Mouse (Mus musculus): ENCODE data around the gene Selenon. TPM values are rescaled to one million over a fixed set of nuclear protein-coding genes. Genes with fewer than 3 reads are reported as not detected.

Selenon gene
- polyA plus RNA-seq, 1 experiment from 2014 or later: 34.4 TPM

DNA sequence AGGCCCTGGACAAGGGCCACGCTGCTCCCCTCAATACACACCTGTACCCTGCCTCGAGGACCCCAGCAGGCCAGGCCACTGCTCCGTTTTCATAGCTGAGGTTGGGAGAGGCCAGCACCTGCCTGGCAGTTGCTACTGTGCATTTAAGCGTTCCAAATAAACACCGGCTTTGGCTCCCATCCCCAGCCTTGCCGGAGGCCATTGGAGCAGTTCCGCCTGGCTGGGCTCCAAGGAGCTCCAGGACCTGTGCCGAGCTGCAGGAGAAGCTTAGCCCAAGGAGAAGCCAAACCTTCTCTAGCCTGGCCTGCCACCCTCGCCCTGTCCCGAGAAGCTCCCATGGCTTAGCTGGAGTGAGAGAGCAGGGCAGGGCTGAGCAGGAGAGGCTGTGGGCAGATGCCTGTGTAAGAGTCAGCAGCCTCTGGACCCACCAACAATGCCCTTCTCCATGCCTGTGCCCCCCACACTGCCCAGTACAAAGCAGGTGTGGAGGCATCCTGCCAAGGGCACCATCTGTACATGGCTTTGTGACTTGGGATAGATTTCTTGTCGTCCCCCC lies 39.6 kb upstream of the Selenon start:
- Histone ChIP-seq H3K27ac (replicated peaks; ENCODE audit: low read depth, low read length) (no peak overlapping the region), H3K4me2 (ENCODE audit: low read depth, low read length) (no peak overlapping the region), H3K9me3 (replicated peaks; ENCODE audit: control insufficient read depth, low read length) (no peaks in the 10 kb centered on the region), H3K36me3 (replicated peaks; ENCODE audit: control insufficient read depth, insufficient read depth, low read depth, low read length) (no peaks in the 10 kb centered on the region), H3K9ac (replicated peaks; ENCODE audit: low read length) (no peak overlapping the region), H3K4me3 (ENCODE audit: low read depth, low read length) (no peak overlapping the region), H3K27me3 (ENCODE audit: control insufficient read depth, insufficient read depth, low read length) (no peaks in the 10 kb centered on the region), H3K4me1 (ENCODE audit: control insufficient read depth, insufficient read depth, low read length) (no peaks in the 10 kb centered on the region)
- DNase-seq (ENCODE audit: low spot score): no peak
- no peak for ATAC-seq (replicated peaks; ENCODE audit: insufficient number of reproducible peaks, low FRiP score, low TSS enrichment, low read depth)
- WGBS: 52% methylated on average over 11 of the region's 11 CpGs

DNA sequence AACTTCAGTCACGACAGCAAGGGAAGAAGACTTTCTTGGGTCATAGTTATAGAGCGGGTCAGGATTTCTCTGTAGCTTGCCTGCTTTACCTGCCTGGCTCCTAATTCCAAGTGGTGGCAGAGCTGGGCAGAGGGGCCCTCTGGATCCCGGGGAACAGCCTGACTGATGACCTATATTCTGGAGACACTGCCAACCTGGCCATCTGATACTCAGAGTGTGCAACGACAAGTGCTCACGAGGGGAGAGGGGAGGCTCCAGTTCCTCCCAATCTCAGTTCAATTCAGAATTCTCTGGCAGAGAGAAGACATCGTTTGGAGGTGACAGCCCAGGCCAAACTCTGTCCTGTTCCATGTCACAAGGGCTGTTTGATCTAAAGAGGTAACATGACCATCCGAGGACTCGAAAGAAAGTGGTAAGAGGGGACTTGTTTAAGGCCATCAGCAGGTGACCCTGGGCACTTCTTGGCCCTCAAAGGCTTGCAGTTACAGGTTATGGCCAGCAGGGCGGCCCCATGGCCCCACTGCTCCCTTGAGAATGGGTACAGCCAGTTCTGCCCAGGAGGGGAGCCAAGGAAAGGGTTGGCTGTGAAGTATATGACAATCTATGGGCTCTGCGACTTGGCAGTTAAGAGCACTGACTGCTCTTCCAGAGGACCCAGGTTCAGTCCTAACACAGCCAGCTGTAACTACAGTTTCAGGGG lies 38.4 kb upstream of the Selenon start:
- WGBS: 83% methylated on average over 10 of the region's 10 CpGs
- Histone ChIP-seq H3K9ac (replicated peaks; ENCODE audit: low read length) (no peak overlapping the region), H3K4me2 (ENCODE audit: low read depth, low read length) (no peak overlapping the region), H3K27ac (replicated peaks; ENCODE audit: low read depth, low read length) (no peak overlapping the region), H3K36me3 (replicated peaks; ENCODE audit: control insufficient read depth, insufficient read depth, low read depth, low read length) (no peaks in the 10 kb centered on the region), H3K4me1 (ENCODE audit: control insufficient read depth, insufficient read depth, low read length) (no peaks in the 10 kb centered on the region), H3K9me3 (replicated peaks; ENCODE audit: control insufficient read depth, low read length) (no peaks in the 10 kb centered on the region), H3K4me3 (ENCODE audit: low read depth, low read length) (no peak overlapping the region), H3K27me3 (ENCODE audit: control insufficient read depth, insufficient read depth, low read length) (no peaks in the 10 kb centered on the region)
- no peak for ATAC-seq (replicated peaks; ENCODE audit: insufficient number of reproducible peaks, low FRiP score, low TSS enrichment, low read depth)
- no peak for DNase-seq (ENCODE audit: low spot score)

DNA sequence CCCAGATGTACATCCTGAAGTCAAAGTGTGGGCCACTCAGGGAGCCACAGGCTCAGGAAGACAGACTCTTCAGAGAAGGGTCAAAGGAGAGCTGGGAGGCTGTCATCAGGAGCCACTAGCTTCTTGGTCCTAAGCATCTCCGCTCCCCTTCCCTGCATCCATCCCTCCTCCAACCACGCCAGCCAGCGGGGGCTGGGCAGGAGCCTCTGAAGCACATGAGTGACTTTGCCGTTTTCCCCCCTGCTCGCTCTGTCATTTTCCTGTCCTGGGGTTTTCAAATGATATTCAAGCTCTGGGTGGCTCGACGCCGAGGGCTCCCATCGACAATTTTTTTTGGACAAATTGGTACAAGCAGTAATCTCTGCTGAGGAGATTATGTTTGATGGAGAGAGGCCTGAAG lies 37.8 kb upstream of the Selenon start:
- no peak for ATAC-seq (replicated peaks; ENCODE audit: insufficient number of reproducible peaks, low FRiP score, low TSS enrichment, low read depth)

DNA sequence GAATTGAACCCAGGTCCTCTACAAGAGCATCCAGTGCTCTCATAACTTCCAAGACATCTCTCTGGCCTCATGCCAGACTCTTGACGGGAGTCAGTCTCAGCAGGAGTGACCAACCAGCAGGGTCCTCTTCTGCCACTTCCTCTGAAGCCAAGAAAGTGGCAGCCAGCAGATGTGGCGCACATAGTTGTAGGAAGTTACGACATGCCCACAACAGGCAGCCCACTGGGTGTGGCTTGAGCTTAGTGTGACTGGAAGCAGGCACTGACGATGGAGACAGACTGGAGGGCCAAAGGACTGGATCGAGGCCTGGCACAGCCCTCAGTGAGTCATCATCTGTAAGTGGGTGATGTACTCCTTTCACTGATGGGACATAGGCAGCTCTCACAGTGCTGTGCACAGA lies 37.0 kb upstream of the Selenon start:
- H3K9ac ChIP-seq (replicated peaks; ENCODE audit: low read length): no peak overlapping the region
- WGBS: 86% methylated on average over 5 of the region's 5 CpGs
- no peaks in the 10 kb centered on the region for H3K27me3 ChIP-seq (ENCODE audit: control insufficient read depth, insufficient read depth, low read length)

More for the DNA sequence above, 37.8 kb upstream of the Selenon start:
- H3K27ac ChIP-seq (replicated peaks; ENCODE audit: low read depth, low read length): no peak overlapping the region
- H3K36me3 ChIP-seq (replicated peaks; ENCODE audit: control insufficient read depth, insufficient read depth, low read depth, low read length): no peaks in the 10 kb centered on the region
- H3K4me3 ChIP-seq (ENCODE audit: low read depth, low read length): no peak overlapping the region
- no peak overlapping the region for H3K9ac ChIP-seq (replicated peaks; ENCODE audit: low read length)
- DNase-seq (ENCODE audit: low spot score): no peak
- no peak overlapping the region for H3K4me2 ChIP-seq (ENCODE audit: low read depth, low read length)
- 75% methylated on average over 9 of the region's 9 CpGs for WGBS
- no peaks in the 10 kb centered on the region for H3K27me3 ChIP-seq (ENCODE audit: control insufficient read depth, insufficient read depth, low read length)
- H3K4me1 ChIP-seq (ENCODE audit: control insufficient read depth, insufficient read depth, low read length): no peaks in the 10 kb centered on the region
- H3K9me3 ChIP-seq (replicated peaks; ENCODE audit: control insufficient read depth, low read length): no peaks in the 10 kb centered on the region

DNA sequence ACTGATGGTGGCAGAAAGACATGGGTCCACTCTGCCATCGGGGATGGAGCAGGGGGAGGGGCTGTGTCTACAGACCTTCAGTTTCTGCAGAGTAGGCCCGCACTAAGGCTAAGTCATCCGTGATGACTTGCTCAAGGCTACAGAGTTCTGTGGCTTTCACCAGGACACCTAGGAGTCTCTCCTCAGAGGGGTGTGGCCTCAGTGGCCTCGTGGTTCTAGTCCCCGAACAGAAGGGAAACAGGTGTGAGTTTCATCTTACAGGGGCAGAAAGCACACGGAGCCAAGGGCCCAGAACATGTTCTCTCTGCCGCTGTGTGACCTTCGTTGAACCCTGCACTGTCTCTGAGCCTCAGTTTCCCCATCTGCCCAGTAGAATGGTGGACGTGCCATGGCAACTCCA lies 36.3 kb upstream of the Selenon start:
- Histone ChIP-seq H3K36me3 (replicated peaks; ENCODE audit: control insufficient read depth, insufficient read depth, low read depth, low read length) (no peaks in the 10 kb centered on the region), H3K4me2 (ENCODE audit: low read depth, low read length) (no peak overlapping the region), H3K4me3 (ENCODE audit: low read depth, low read length) (no peak overlapping the region), H3K9ac (replicated peaks; ENCODE audit: low read length) (no peak overlapping the region), H3K4me1 (ENCODE audit: control insufficient read depth, insufficient read depth, low read length) (no peaks in the 10 kb centered on the region), H3K9me3 (replicated peaks; ENCODE audit: control insufficient read depth, low read length) (no peaks in the 10 kb centered on the region), H3K27me3 (ENCODE audit: control insufficient read depth, insufficient read depth, low read length) (no peaks in the 10 kb centered on the region), H3K27ac (replicated peaks; ENCODE audit: low read depth, low read length) (no peak overlapping the region)
- DNase-seq (ENCODE audit: low spot score) (no peak), ATAC-seq (replicated peaks; ENCODE audit: insufficient number of reproducible peaks, low FRiP score, low TSS enrichment, low read depth) (no peak)
- WGBS: 90% methylated on average over 9 of the region's 9 CpGs

More for the DNA sequence above, 37.0 kb upstream of the Selenon start:
- no peak overlapping the region for H3K27ac ChIP-seq (replicated peaks; ENCODE audit: low read depth, low read length)
- no peaks in the 10 kb centered on the region for H3K4me1 ChIP-seq (ENCODE audit: control insufficient read depth, insufficient read depth, low read length)
- H3K4me3 ChIP-seq (ENCODE audit: low read depth, low read length): no peak overlapping the region
- no peaks in the 10 kb centered on the region for H3K9me3 ChIP-seq (replicated peaks; ENCODE audit: control insufficient read depth, low read length)
- ATAC-seq (replicated peaks; ENCODE audit: insufficient number of reproducible peaks, low FRiP score, low TSS enrichment, low read depth) (no peak), DNase-seq (ENCODE audit: low spot score) (no peak)
- H3K4me2 ChIP-seq (ENCODE audit: low read depth, low read length): no peak overlapping the region
- H3K36me3 ChIP-seq (replicated peaks; ENCODE audit: control insufficient read depth, insufficient read depth, low read depth, low read length): no peaks in the 10 kb centered on the region

DNA sequence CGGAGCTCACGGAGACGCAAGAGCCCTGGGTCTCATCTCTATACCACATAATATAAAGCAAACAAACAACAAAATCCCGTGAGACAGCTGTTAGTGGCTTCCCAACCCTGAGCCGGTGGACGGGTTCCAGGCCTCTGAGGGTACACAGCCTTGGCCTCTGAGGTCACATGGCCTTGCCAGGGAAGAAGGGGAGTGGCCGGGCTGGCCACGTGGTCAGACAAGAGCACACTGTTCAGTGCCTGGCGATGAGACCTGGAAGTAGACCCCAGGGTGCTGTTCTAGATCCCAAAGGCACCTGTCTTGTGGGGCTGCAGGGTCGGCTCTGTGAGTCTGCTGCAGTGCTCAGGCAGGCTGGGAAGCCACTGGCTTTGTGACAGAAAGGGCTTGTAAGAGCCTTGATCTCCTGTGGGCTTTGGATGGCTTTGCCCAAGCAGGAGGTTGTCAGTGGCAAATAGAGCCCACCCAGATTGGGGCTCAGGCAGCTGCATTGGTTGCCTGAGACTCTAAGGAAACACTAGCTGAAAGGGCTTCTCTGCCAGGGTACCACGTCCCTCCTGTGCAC lies 35.8 kb upstream of the Selenon start:
- Histone ChIP-seq H3K4me1 (ENCODE audit: control insufficient read depth, insufficient read depth, low read length) (no peaks in the 10 kb centered on the region), H3K9ac (replicated peaks; ENCODE audit: low read length) (no peak overlapping the region), H3K4me2 (ENCODE audit: low read depth, low read length) (no peak overlapping the region), H3K27ac (replicated peaks; ENCODE audit: low read depth, low read length) (no peak overlapping the region), H3K36me3 (replicated peaks; ENCODE audit: control insufficient read depth, insufficient read depth, low read depth, low read length) (no peaks in the 10 kb centered on the region), H3K9me3 (replicated peaks; ENCODE audit: control insufficient read depth, low read length) (no peaks in the 10 kb centered on the region), H3K27me3 (ENCODE audit: control insufficient read depth, insufficient read depth, low read length) (no peaks in the 10 kb centered on the region), H3K4me3 (ENCODE audit: low read depth, low read length) (no peak overlapping the region)
- ATAC-seq (replicated peaks; ENCODE audit: insufficient number of reproducible peaks, low FRiP score, low TSS enrichment, low read depth): no peak
- no peak for DNase-seq (ENCODE audit: low spot score)
- WGBS: 65% methylated on average over 11 of the region's 11 CpGs

DNA sequence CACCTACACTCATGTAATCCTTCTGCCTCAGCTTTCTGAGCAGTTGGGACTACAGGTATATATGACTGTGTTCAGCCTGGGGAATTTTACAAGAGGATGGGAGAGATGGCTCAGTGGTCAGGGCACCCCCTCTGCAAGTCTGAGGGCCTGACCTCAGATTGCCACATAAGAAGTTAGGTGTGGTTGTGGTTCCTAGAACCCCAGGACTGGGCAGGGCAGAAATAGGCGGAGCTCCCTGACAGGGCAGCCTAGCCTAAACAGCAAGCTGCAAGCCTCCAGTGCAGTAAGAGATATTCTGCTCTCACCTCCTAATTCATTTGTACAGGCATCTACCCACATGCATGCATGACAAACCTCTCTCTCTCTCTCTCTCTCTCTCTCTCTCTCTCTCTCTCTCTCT lies 34.7 kb upstream of the Selenon start:
- Histone ChIP-seq H3K4me1 (ENCODE audit: control insufficient read depth, insufficient read depth, low read length) (no peaks in the 10 kb centered on the region), H3K9me3 (replicated peaks; ENCODE audit: control insufficient read depth, low read length) (no peaks in the 10 kb centered on the region), H3K9ac (replicated peaks; ENCODE audit: low read length) (no peak overlapping the region), H3K4me2 (ENCODE audit: low read depth, low read length) (no peak overlapping the region), H3K4me3 (ENCODE audit: low read depth, low read length) (no peak overlapping the region), H3K36me3 (replicated peaks; ENCODE audit: control insufficient read depth, insufficient read depth, low read depth, low read length) (no peaks in the 10 kb centered on the region), H3K27me3 (ENCODE audit: control insufficient read depth, insufficient read depth, low read length) (no peaks in the 10 kb centered on the region), H3K27ac (replicated peaks; ENCODE audit: low read depth, low read length) (no peak overlapping the region)
- ATAC-seq (replicated peaks; ENCODE audit: insufficient number of reproducible peaks, low FRiP score, low TSS enrichment, low read depth) (no peak), DNase-seq (ENCODE audit: low spot score) (no peak)
- 100% methylated on average over 1 of the region's 1 CpGs for WGBS

DNA sequence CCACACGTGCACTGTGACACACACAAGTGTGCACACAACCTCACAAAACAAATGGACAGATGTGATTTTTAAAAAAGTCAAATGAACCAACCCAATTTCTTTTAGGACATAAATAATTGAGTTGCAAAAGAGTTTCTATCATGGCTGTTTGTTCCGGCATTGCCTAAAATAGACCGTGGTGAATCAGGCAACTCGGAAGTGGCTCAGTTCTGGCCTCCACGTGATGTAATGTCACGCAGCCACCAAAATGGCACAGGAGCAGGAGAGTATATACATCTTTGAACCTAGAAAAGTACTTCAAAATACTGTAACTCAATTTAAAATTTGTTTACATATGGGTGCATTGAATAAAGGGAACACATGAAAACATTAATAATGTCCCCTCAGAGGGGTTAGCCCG lies 34.2 kb upstream of the Selenon start:
- 89% methylated on average over 7 of the region's 7 CpGs for WGBS
- Histone ChIP-seq H3K27ac (replicated peaks; ENCODE audit: low read depth, low read length) (no peak overlapping the region), H3K4me3 (ENCODE audit: low read depth, low read length) (no peak overlapping the region), H3K4me2 (ENCODE audit: low read depth, low read length) (no peak overlapping the region), H3K27me3 (ENCODE audit: control insufficient read depth, insufficient read depth, low read length) (no peaks in the 10 kb centered on the region), H3K4me1 (ENCODE audit: control insufficient read depth, insufficient read depth, low read length) (no peaks in the 10 kb centered on the region), H3K9me3 (replicated peaks; ENCODE audit: control insufficient read depth, low read length) (no peaks in the 10 kb centered on the region), H3K36me3 (replicated peaks; ENCODE audit: control insufficient read depth, insufficient read depth, low read depth, low read length) (no peaks in the 10 kb centered on the region), H3K9ac (replicated peaks; ENCODE audit: low read length) (no peak overlapping the region)
- ATAC-seq (replicated peaks; ENCODE audit: insufficient number of reproducible peaks, low FRiP score, low TSS enrichment, low read depth) (no peak), DNase-seq (ENCODE audit: low spot score) (no peak)

All from embryonic facial prominence, embryonic 11.5 days (tissue).